Mouse (Mus musculus): ENCODE data around the gene Pga5.

Pga5 gene

GRCm38 (mm10) chr19:10662665-10663064 lies 15.2 kb downstream of the Pga5 start:
- no peak for DNase-seq

GRCm38 (mm10) chr19:10661919-10662318 lies 16.0 kb downstream of the Pga5 start:
- no peak for DNase-seq

GRCm38 (mm10) chr19:10661373-10661772 lies 16.5 kb downstream of the Pga5 start:
- no peak for DNase-seq

DNA sequence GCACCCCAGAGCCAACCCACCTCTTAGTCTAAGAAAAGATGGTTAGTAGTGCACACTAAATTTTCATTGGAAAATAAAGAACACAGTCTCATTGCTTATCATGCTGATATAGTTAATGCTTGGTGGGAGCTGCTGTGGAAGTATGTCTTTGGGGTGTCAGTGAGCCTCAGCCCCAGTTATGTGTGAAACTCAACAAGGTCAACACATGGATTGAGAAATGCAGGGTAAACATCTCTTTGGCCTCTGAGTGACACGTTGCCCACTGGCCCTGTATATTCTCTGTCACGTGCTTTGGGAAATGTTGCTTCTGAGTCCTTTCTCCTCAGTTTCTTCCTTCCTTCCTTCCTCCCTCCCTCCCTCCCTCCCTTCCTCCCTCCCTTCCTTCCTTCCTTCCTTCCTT lies 19.5 kb downstream of the Pga5 start:
- no peak for DNase-seq

DNA sequence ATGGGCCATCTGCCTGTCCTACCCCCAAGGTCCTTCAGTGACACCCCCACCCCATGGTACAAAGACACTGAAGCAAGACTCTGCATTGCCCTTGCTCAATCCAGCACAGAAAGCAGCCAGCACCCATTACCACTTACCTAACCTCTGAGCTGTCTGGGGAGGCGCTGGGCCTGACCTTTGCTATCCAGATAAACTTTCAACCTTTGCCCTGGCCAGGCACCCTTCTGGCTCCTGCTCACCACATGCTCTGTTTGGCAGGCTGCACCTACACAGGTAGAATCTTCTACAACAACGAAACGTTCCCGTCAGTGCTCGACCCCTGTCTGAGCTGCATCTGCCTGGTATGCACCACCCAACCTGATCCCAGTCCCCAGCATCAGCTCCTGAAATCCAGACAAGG lies 20.1 kb downstream of the Pga5 start:
- DNase-seq = no peak

DNA sequence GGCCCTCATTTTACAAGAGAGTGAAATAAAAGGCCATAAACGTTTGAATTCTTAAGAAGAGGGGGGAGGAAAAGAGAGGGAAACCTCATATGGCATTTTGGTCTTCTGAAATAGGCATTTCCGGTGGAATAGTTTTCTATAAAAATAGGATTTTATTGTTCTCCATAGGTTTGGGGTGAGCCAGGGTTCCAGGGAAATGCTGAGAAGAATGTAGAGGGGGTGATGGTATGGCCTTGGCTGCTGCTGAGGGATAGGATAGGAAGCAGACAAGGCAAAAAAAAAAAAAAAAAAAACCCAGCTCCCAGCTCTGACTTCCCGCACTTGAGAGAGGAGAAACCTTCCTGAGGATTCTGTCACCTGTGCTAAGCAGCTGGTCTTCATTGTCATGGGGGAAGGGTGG lies 21.8 kb downstream of the Pga5 start:
- DNase-seq = no peak

DNA sequence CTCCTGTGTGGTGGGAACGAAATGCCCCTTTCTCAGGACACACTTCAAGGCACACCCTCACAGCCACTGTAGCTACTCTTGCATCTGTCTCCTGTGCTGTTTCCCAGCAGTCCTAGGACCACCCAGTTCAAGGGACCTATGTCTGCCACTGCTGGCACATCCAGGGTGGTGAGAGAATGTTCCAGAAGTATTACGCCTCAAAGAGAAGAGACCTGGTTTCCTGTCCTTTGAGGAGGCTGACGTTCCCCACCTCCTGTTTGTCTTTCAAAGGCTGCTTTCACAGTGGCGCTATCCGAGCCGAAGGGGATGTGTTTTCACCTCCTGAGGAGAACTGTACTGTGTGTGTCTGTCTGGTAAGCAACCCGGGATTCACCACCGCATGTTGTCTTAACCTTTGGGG lies 29.7 kb downstream of the Pga5 start:
- no peak for DNase-seq

- DNase-seq = no peak
Observed at GRCm38 (mm10) chr19:10645616-10646015, 32.3 kb downstream of the Pga5 start.

DNA sequence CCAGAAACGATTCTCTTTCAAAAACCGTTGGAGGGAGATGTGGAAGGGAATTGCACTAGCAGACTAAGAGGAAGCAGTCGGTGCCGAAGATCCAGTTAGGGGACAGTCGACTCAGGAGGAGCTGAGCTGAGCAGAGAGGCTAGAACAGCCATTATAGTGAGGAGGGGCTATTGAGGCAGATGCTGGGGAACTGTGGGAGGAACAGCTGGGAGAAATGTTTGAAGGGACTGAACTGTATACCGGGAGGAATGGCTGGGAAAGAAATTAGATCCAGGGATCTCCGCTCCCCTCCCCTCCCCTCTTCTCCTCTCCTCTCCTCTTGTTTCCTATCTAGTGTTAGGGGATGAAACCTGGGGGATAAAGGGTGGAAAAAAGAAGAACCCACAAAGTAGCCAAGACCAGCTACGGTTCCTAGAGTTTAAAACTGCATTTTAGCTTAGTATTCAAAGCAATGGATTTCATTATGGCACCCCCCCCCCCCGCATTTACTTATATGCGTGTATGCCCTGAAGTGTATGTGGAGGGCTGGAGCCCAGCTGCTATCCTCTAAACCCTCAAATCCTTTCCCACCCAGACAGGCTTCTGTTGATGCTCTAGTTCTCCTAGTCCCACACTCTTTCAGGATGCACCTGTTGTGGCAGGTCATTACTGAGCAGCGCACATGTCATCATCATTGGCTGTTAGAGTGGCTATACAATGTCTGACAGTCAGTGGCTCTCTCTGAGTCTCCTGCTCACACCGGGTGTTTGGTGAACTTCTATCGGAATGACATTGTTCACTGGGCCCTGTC lies 37.1 kb downstream of the Pga5 start:
- no peak for DNase-seq

DNA sequence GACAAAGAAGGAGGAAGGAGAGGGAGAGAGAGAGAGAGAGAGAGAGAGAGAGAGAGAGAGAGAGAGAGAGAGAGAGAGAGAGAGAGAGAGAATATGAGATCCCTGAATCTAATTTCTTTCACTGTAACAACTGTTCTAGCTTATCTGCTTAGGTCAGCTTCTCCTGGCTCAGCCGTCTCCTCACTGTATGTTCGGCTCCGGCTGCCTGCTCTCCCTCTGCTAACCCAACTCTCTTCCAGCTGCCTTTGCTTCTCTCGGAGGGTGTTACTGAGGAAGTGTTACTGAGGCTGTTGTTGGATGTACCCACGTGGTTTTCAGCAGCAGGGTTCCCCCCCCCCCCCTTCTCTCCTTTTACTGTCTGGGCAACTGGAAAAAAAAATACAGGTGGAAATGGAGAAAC lies 37.8 kb downstream of the Pga5 start:
- DNase-seq = no peak

GRCm38 (mm10) chr19:10637840-10638239 lies 40.0 kb downstream of the Pga5 start:
- DNase-seq = no peak

DNA sequence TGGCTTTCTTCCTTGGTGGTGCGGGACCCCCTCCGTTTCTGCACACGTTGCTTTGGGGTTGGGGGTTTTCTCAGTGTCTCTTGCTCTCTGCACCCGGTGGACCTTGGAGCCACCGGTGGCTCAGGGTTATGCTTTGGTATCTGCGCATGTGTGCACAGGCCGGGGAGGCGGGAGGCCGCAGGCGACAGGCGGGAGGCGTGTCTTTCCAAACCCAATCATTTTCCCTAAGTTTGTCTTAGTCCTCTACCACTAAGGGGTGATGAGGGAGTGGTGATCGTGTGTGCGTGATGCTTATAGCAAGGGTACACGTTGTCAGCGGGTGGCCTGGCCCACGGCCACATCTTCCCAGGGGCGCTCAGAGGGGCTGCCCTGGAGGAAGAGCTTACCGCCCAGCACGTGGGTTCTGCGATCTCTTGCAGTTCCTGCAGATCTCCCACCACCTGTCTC lies 43.0 kb downstream of the Pga5 start:
- peak in 1 of 2 experiments; percentile 79 for DNase-seq

DNA sequence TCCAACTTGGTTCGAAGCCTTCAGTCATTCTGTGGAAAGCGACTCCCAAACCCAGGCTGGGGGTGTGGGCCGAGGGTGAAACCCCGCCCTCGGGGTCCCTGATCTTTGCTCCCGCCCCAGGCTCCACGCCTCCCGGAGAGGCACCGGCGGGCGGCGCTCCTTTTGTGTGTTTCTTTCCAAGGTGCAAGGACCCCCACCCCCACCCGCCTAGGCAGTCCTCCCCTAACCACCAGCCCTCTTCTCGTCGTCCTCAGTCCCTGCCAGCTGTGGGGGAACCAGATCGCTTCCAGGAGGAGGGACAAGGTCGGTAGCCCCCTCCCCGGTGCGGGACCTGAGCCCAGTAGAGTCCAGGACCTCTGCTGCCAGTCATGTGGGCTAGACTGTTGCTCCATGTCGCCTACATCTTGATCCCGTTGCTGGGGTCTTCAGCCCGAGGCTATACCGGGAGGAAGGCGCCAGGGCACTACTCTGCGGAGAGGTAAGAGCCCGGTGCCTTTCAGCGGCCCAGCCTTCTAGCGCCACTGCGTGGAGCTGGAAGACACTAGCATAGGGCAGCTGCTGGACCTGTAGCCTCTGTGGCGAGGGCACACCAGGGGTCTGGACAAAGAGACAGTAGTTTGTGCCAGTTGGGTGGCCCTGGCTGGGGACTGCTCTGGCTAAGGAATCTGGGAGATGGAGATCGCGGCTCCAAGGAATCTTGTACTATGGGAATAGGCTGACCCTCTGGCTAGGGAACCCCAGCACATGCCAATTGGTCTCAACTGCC lies 43.6 kb downstream of the Pga5 start, which contains the start of gene Vwce:
TSS of gene Vwce (plus strand) at position 108 of the 766 bp plus-strand sequence.
- DNase-seq = peak; percentile 69 to 74

Data from cerebellum, postnatal 25 days (tissue).